Mouse (Mus musculus) limb, embryonic 13.5 days (tissue): Measurements from ENCODE around the gene Rbpms2. TPM values are rescaled to one million over a fixed set of nuclear protein-coding genes. Genes with fewer than 3 reads are reported as not detected.

Experiments used
- ATAC-seq: fragments of 200-750 bp; cut with Nextera tagmentation; 2 replicates; pipeline ENCODE4 v1.8.0; 2017; ENCODE audit warnings: low read depth, moderate number of reproducible peaks, moderate TSS enrichment; ENCODE audit not compliant: low FRiP score
- H3K27ac ChIP-seq: fragments of 300-500 bp; sonication (generic); 2 replicates; pipeline ENCODE4 v1.5.1; 2015; ENCODE audit warnings: inconsistent platforms, mild to moderate bottlenecking, moderate library complexity
- H3K27me3 ChIP-seq: fragments of 300-500 bp; sonication (generic); 2 replicates; pipeline ENCODE4 v1.6.1; 2015; ENCODE audit warnings: mild to moderate bottlenecking, inconsistent platforms
- H3K36me3 ChIP-seq: fragments of 300-500 bp; sonication (generic); 2 replicates; pipeline ENCODE4 v1.6.1; 2015; ENCODE audit warnings: inconsistent platforms, mild to moderate bottlenecking, moderate library complexity
- H3K4me1 ChIP-seq: fragments of 300-500 bp; sonication (generic); 2 replicates; pipeline ENCODE4 v1.6.1; 2015; ENCODE audit warnings: inconsistent platforms
- H3K4me2 ChIP-seq: fragments of 300-500 bp; sonication (generic); replicated peaks from 2 replicates; pipeline ENCODE4 v1.6.1; 2015; ENCODE audit warnings: inconsistent platforms, mild to moderate bottlenecking, moderate library complexity
- H3K4me3 ChIP-seq: fragments of 300-500 bp; sonication (generic); 2 replicates; pipeline ENCODE4 v1.5.1; 2015; ENCODE audit warnings: moderate library complexity, mild to moderate bottlenecking, inconsistent platforms
- H3K9ac ChIP-seq: fragments of 300-500 bp; sonication (generic); 2 replicates; pipeline ENCODE4 v1.6.1; 2015; ENCODE audit warnings: mild to moderate bottlenecking, inconsistent platforms
- H3K9me3 ChIP-seq: fragments of 300-500 bp; sonication (generic); 2 replicates; pipeline ENCODE4 v1.6.1; 2016; ENCODE audit warnings: inconsistent platforms
- WGBS: fragments of 180-500 bp; shearing (Covaris S2); methylation state at CpG from one replicate; pipeline ENCODE4 v1.1.7; 2015; 5-methylcytosine and 5-hydroxymethylcytosine counted together
- polyA plus RNA-seq: library from polyadenylated mRNA; unstranded; fragments of >200 nt; fragmentation: Nextera tagmentation; extraction: Ambion mirVana; gene quantifications from 2 replicates; pipeline ENCODE4 v1.2.1, GENCODE M21; 2015

Gene Rbpms2
- polyA plus RNA-seq, 1 experiment from 2014 or later, result 16.1 TPM

DNA sequence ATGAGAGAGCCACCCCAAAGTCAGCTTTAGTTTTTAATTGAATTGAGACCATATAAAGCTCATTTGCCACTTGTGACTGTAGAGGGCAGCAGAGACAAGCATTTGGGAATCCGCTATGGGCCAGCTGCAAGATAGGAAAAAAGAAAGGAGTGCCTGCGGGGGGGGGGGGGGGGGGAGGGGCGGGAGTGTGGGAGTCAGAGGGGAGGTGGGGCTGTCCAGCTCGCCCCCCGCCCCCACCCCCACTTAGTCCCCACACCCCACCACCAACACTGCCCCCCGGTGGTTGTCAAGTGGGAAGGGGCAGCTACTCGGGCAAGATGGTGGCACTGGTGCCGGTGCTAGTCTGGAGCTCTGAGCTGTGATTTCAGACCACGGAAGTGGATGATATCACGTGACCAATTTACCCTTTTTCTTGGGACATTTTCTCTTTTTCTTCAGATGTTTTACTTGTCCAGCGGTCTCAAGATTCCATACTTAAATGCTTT, 30.6 kb upstream of the Rbpms2 start:
- Histone ChIP-seq H3K9me3 (no peaks in the 10 kb centered on the region), H3K9ac (no peak overlapping the region), H3K27me3 (no peaks in the 10 kb centered on the region), H3K4me1 (no peaks in the 10 kb centered on the region), H3K4me2 (peak overlapping the region; percentile 27; the same call in 1 of the 2 replicates), H3K36me3 (peaks cover 21% of the 10 kb centered on the region), H3K27ac (no peak overlapping the region), H3K4me3 (no peak overlapping the region)
- no peak for ATAC-seq
- 40% methylated on average over 9 of the region's 11 CpGs for WGBS

DNA sequence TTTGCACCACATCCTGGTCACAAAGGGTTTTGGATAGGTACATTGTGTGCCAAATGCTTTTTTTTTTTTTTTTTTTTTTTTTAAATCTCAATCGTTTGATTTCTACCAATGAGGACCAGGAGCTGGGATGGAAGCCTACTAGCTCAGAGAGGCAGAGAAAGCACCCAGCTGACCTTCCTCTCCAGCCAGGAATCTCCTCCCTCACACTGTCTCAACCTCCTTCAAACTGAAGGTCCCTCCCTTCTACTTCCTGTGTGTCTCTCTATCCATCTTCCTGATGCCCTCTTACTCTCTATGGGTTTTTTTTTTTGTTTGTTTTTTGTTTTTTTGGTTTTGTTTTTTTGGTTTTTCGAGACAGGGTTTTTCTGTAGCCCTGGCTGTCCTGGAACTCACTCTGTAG, 28.5 kb upstream of the Rbpms2 start:
- H3K9me3 ChIP-seq, result no peaks in the 10 kb centered on the region
- H3K4me2 ChIP-seq, result no peak overlapping the region
- 84% methylated on average over 2 of the region's 2 CpGs for WGBS

DNA sequence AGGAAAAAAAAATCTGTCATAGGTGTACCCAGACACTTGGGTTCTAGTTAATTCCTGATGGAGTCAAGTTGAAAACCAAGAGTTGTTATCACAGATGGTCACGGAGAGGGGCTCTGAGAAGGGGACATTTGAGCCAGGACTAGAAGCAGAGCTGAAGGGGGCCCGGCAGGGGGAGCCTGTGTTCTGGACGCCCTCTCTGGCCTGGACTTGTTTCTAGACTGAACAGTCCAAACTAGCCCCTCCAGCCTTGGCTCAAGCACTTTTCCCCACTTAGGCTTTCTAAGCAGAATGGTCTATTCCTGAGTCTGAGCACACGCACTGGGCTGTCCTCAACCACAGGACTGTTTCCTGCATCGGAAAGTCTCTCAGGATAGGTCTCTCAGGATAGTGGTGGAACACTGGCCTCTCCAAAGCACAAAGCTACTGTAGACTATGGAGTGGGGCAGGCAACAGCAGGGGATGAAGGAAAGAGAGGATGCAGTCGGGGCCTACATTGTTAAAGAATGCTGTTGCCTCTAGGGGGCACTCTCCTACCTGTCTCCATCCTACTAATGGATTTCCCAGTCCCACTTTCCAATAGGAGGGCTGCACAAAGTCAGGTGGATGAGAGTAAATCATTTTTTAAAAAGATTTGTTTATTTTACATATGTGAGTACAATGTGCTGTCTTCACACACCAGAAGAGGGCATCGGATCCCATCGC, 25.9 kb upstream of the Rbpms2 start:
- H3K36me3 ChIP-seq, result no peaks in the 10 kb centered on the region
- WGBS, result 49% methylated on average over 8 of the region's 8 CpGs
- H3K9ac ChIP-seq, result no peak overlapping the region
- no peak overlapping the region for H3K4me2 ChIP-seq
- H3K4me3 ChIP-seq, result no peak overlapping the region
- H3K9me3 ChIP-seq, result no peaks in the 10 kb centered on the region
- peaks cover 12% of the 10 kb centered on the region for H3K4me1 ChIP-seq
- no peaks in the 10 kb centered on the region for H3K27me3 ChIP-seq
- no peak for ATAC-seq
- no peak overlapping the region for H3K27ac ChIP-seq

More for the DNA sequence above, 28.5 kb upstream of the Rbpms2 start:
- H3K9ac ChIP-seq, result no peak overlapping the region
- peaks cover 4% of the 10 kb centered on the region for H3K4me1 ChIP-seq
- H3K4me3 ChIP-seq, result no peak overlapping the region
- no peaks in the 10 kb centered on the region for H3K27me3 ChIP-seq
- H3K36me3 ChIP-seq, result peaks cover 1% of the 10 kb centered on the region; the same call in 1 of the 2 replicates
- H3K27ac ChIP-seq, result no peak overlapping the region
- no peak for ATAC-seq

DNA sequence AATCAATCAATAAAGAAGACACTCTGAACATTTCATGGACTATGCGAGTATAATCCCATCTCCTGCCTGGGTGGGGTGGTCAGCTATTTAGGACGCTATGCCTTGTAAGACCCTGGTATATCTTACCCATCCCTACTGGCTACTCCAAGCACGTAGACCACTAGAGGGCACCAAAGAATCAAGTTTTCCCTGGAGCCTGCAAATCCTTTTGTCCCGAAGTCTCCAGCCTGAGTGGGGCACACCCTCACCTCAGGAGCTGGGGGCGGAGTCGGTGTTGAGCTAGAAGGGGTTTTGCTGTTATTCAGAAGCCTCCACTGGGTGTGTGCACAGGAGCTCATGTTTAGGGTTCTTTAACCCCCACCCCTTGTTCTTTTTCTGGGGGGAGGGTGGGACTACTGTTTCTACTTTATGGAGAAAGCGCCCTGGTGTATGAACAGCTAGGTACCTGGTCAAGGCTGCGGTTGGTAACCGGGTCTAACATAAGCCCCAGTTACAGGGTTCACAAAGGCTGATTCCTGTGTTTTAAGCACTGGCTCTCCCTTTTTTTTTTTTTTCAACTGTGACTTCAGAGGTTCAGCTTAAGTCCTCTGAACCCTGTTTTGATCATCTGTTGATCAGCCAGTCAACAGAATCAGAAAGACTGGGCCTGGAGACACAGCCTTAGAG, 23.8 kb upstream of the Rbpms2 start:
- H3K27me3 ChIP-seq, result no peaks in the 10 kb centered on the region
- H3K4me3 ChIP-seq, result peak overlapping the region; percentile 15; the same call in 1 of the 2 replicates
- 10% methylated on average over 9 of the region's 9 CpGs for WGBS
- H3K36me3 ChIP-seq, result no peaks in the 10 kb centered on the region
- H3K4me2 ChIP-seq, result peak overlapping the region; percentile 53
- H3K27ac ChIP-seq, result no peak overlapping the region
- 0 out of 2 replicates have a peak overlapping the region, but pooled peaks have one; percentile 35 for H3K9ac ChIP-seq
- ATAC-seq, result peak; percentile 85
- H3K9me3 ChIP-seq, result no peaks in the 10 kb centered on the region
- peaks cover 12% of the 10 kb centered on the region for H3K4me1 ChIP-seq

DNA sequence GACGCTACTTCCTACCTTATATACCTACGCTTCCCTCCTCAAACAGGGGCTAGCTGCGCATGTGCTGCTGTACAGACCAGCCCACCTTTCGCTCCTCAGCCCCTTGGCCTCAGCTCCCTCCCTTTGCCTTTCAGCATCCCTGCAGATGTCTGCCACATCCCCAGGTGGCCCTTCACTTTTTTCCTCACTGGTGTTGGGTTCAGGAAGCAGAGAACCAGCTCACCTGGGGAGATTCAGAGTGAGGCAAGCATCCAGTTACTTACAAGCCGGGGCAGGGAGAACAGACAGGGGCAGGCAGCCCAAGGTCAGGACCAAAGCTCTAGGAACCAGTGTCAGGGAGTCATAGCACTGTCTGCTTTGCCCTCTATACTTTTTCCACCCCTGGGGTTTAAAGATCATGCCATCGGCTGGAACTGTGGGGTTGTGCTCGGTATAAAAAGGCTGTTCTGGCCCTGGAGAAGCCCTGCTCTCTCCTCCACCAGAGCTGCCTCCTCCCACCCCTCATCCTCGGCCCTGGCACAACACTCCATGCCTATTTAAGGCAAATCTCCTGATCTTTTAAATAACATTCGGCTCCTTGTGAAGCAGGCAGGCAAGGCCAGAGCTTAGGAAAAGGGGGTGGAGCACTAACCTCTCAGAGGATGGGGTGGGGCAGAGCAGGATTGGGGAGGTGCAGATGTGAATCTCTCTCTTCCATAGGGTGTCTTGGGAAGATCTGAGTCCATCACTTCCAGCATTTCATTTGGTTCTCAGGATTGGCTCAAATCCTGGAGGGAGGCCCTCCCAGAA, 22.9 kb upstream of the Rbpms2 start:
- Histone ChIP-seq H3K4me1 (peaks cover 12% of the 10 kb centered on the region), H3K36me3 (no peaks in the 10 kb centered on the region), H3K9ac (no peak overlapping the region), H3K4me3 (no peak overlapping the region), H3K9me3 (no peaks in the 10 kb centered on the region), H3K4me2 (no peak overlapping the region), H3K27me3 (no peaks in the 10 kb centered on the region), H3K27ac (no peak overlapping the region)
- no peak for ATAC-seq
- 33% methylated on average over 9 of the region's 9 CpGs for WGBS

DNA sequence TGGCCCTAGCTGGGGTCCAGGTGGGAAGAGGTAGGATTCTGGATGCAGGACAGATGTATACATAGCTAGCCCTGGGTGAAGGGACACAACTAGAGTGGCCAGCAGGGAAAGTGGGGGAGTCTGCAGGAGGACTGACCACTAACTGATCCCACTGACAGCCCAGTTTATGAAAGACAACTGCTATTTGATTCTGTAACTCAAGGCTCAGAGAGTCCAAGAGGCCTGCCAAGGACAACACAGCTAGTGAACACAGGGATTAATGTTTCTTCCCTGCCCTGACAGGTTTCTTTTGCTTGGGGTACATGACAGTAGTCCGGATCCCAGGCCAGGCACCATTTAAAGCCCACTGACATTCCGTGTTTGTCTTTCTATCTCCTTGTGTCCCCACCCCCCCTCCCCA, 22.3 kb upstream of the Rbpms2 start:
- ATAC-seq, result no peak
- Histone ChIP-seq H3K27ac (no peak overlapping the region), H3K36me3 (no peaks in the 10 kb centered on the region), H3K27me3 (no peaks in the 10 kb centered on the region), H3K4me3 (no peak overlapping the region), H3K9ac (no peak overlapping the region), H3K4me2 (no peak overlapping the region), H3K4me1 (peaks cover 12% of the 10 kb centered on the region), H3K9me3 (no peaks in the 10 kb centered on the region)
- WGBS, result 51% methylated on average over 2 of the region's 2 CpGs

DNA sequence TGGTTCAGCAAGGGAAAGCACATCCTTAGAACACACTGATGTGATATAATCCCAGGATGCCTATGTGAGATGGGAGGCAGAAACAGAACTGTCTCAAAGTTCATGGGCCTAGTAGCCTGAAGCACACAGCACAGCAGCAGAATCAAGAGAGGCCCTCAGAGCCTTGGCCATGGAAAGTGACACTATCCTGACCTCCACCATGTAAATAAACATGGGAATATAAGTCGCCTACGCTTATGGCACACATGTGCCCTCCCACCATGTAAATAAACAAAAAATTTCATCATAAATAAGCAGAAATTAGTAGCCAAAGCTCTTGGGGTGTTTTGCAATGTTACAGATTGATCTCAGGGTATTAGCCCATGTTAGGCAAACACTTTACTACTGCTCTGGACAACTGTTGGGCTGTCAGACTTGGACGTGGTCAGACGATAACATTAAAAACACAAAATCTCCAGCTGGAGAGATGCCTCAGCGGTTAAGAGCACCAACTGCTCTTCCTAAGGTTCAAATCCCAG, 17.4 kb upstream of the Rbpms2 start:
- no peaks in the 10 kb centered on the region for H3K4me1 ChIP-seq
- 80% methylated on average over 5 of the region's 5 CpGs for WGBS
- no peaks in the 10 kb centered on the region for H3K9me3 ChIP-seq
- no peak overlapping the region for H3K4me2 ChIP-seq
- ATAC-seq, result no peak
- H3K9ac ChIP-seq, result no peak overlapping the region
- H3K4me3 ChIP-seq, result no peak overlapping the region
- H3K36me3 ChIP-seq, result no peaks in the 10 kb centered on the region
- no peak overlapping the region for H3K27ac ChIP-seq
- no peaks in the 10 kb centered on the region for H3K27me3 ChIP-seq

DNA sequence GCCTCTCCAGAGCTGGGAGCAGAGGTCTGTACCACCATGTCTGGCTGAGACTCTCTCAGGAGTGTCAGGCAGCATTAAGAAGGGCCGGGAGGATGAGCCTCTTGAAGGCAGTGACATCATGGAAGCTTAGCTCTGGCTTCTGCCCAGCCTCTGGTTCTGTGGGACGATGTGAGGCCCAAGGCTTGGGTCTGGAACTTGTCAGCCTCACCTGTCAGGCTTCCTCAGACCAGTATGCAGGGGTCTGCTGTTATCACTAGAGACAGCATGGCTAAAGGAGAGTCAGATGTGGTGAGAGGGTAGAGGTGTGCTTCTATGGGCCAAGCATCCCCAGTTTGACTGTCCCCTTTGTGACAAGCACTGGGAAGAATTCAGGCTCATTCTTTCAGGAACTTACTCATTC, 16.4 kb upstream of the Rbpms2 start:
- Histone ChIP-seq H3K4me1 (no peaks in the 10 kb centered on the region), H3K9me3 (no peaks in the 10 kb centered on the region), H3K27me3 (no peaks in the 10 kb centered on the region), H3K4me2 (no peak overlapping the region), H3K9ac (no peak overlapping the region), H3K36me3 (no peaks in the 10 kb centered on the region), H3K4me3 (no peak overlapping the region), H3K27ac (no peak overlapping the region)
- ATAC-seq, result no peak
- 18% methylated on average over 2 of the region's 2 CpGs for WGBS

DNA sequence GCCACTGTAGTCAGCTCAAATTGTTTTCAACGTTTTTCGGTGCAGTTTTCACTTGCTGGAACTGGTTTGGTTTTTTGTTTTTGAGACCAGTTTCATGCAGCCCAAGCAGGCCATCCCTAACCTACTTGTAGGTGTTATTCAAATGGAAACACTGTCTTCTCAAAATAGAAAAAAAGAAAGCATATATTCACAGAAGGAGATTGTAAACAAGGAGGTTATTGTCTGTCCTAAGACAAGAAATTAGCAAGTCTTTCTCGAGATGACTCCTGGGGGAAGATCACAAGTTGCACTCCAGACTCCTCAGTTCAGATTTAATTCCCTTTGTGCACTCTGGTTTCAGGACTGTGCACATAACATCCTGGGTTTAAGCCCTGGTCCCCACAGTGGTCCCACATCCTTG, 10.1 kb upstream of the Rbpms2 start:
- no peak overlapping the region for H3K9ac ChIP-seq
- H3K4me1 ChIP-seq, result no peaks in the 10 kb centered on the region
- no peak overlapping the region for H3K27ac ChIP-seq
- WGBS, result 63% methylated on average over 3 of the region's 3 CpGs
- no peak for ATAC-seq
- no peak overlapping the region for H3K4me3 ChIP-seq
- no peaks in the 10 kb centered on the region for H3K27me3 ChIP-seq
- H3K36me3 ChIP-seq, result no peaks in the 10 kb centered on the region
- no peaks in the 10 kb centered on the region for H3K9me3 ChIP-seq
- no peak overlapping the region for H3K4me2 ChIP-seq

DNA sequence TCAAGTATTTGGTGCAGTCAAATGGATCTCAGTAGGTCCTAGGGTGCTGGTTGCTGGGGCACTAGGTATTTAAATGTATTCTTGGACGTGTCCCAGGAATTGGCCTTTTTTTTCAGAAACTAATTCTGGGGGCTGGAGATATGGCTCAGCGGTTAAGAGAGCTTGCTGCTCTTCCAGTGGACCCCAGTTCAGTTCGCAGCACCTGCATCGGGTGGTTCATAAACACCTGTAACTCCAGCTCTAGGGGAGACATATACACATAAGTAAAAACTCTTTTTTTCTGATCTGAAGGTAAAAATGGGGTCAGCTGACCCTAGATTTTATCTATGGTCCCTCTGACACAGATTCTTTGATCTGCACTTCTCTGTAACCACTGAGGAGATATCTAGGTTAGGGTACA, 8.3 kb upstream of the Rbpms2 start:
- Histone ChIP-seq H3K4me3 (no peak overlapping the region), H3K4me1 (no peaks in the 10 kb centered on the region), H3K9ac (no peak overlapping the region), H3K9me3 (no peaks in the 10 kb centered on the region), H3K36me3 (no peaks in the 10 kb centered on the region), H3K27me3 (peaks cover 3% of the 10 kb centered on the region; the same call in 1 of the 2 replicates), H3K27ac (no peak overlapping the region), H3K4me2 (no peak overlapping the region)
- ATAC-seq, result no peak
- WGBS, result 93% methylated on average over 4 of the region's 4 CpGs

DNA sequence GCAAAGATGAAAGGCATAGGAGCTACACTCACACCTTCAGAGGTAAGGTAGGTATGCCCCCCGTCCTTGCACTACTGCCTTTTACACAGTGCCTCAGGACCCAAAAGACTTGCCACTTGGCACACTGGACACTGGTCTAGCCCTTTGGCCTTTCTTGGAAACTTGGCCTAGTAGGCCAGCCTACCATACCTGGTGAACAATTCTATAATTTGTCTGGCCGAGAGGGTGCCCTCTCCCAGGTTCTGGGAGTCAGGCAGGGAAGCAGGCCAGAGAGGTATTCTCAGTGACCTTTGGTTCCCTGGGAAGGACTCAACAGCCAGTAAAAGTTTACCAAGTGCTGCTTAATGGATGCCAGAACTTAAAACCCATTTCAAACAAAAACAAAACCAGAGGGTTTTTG, 7.8 kb upstream of the Rbpms2 start:
- H3K9me3 ChIP-seq, result no peaks in the 10 kb centered on the region
- H3K27ac ChIP-seq, result no peak overlapping the region
- peaks cover 6% of the 10 kb centered on the region; the same call in 1 of the 2 replicates for H3K27me3 ChIP-seq
- ATAC-seq, result no peak
- no peak overlapping the region for H3K9ac ChIP-seq
- H3K4me3 ChIP-seq, result no peak overlapping the region
- H3K4me2 ChIP-seq, result no peak overlapping the region
- H3K36me3 ChIP-seq, result no peaks in the 10 kb centered on the region
- 67% methylated on average over 2 of the region's 2 CpGs for WGBS
- H3K4me1 ChIP-seq, result no peaks in the 10 kb centered on the region

DNA sequence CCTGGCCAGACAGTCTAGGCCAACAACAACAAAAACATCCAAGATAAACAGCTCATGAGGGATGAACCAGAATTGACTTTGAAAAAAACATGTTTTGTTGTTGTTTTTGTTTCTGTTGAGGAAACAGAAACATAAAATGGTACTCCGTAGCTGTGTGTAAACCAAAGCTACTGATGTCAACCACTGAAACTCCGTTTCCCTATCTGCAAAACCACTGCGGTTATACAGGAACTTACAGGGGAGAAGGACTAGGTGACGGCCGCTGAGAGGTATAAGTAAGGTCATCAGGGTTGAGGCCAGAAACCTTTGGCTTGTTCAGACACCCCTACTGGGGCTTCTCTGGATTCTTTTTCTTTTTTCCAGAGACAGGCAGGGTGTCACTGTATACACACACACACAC, 6.6 kb upstream of the Rbpms2 start:
- H3K4me1 ChIP-seq, result no peaks in the 10 kb centered on the region
- 79% methylated on average over 5 of the region's 5 CpGs for WGBS
- no peak overlapping the region for H3K4me3 ChIP-seq
- ATAC-seq, result no peak
- no peaks in the 10 kb centered on the region for H3K36me3 ChIP-seq
- H3K27me3 ChIP-seq, result peaks cover 14% of the 10 kb centered on the region
- H3K27ac ChIP-seq, result no peak overlapping the region
- H3K9me3 ChIP-seq, result no peaks in the 10 kb centered on the region
- H3K4me2 ChIP-seq, result no peak overlapping the region
- no peak overlapping the region for H3K9ac ChIP-seq
